Mouse (Mus musculus) layer of hippocampus, adult 11-12 months (tissue): ENCODE data around the gene Trdmt1.

ENCODE experiments used
- DNase-seq: peaks from one replicate; pipeline ENCODE4 v3.0.0; 2022; ENCODE audit warnings: low spot score

The Trdmt1 gene

GRCm38 (mm10) chr2:13557145-13558030 is 12.9 kb upstream of the Trdmt1 start:
- DNase-seq: no peak

GRCm38 (mm10) chr2:13556239-13556638 is 11.8 kb upstream of the Trdmt1 start:
- DNase-seq: no peak

DNA sequence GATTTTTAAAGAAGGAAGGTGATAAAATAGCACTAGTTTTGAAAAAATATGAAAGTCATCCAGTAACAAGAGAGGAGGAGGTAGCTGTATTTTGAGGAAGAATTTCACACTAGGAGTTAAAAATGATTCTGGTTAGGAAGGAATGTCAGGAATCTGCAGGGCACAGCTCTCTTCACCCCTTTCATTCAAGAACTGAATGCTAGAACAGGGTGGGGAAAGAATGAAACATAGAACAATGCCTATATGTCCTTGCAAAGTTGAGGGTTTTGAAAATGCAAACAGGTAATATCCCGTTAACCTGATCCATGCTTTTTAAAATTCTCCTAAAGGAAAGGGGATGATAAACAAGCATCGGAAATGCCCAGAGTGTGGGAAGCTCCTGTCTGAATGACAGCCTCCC is 9.5 kb upstream of the Trdmt1 start:
- DNase-seq: no peak

GRCm38 (mm10) chr2:13548749-13549148 is 4.3 kb upstream of the Trdmt1 start:
- no peak for DNase-seq

GRCm38 (mm10) chr2:13543519-13544124 is 846 bp downstream of the Trdmt1 start:
- no peak for DNase-seq

- no peak for DNase-seq
Observed at GRCm38 (mm10) chr2:13539860-13540259, 4.6 kb downstream of the Trdmt1 start.

- no peak for DNase-seq
Observed at GRCm38 (mm10) chr2:13538704-13539377, 5.6 kb downstream of the Trdmt1 start.

DNA sequence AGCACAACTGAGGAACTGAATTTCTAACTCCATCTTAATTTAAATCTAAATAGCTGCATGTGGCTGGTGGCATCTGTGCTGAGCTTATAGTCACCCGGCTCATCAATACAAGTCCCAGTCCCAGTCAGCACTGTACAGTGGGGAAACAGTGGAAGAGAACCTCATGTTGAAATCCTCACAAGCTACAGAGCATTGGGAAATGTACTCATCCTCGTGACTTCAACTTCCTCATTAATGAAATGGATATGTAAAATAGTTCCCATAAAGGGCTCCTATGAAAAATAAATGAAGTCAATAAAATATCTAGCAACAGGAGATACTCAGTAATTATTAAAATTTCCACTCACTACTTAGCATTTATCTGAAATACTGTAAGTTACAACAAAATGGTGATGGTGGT is 6.2 kb downstream of the Trdmt1 start:
- DNase-seq: no peak

- no peak for DNase-seq
Observed at GRCm38 (mm10) chr2:13537733-13538132, 6.7 kb downstream of the Trdmt1 start.

GRCm38 (mm10) chr2:13536747-13537146 is 7.7 kb downstream of the Trdmt1 start:
- no peak for DNase-seq

DNA sequence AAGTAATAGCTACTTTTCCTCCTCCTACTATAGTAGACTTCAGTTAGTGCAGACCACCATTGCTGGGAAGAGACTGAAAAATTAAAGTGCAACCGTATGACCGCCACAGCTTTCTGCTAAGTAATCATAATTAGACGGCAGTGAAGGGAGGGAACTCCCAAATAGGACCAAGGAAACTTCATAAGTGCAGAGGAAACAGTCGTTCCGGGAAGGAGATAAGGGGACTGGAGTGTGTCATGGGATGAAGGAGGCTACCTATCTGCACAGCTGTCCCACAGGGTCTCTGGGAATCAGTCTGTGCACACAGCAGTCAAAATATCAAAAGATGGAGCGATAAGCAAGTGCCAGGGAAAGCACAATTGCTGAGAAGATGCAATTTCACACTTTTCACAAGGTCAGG is 13.8 kb downstream of the Trdmt1 start:
- no peak for DNase-seq

GRCm38 (mm10) chr2:13529253-13529933 is 15.1 kb downstream of the Trdmt1 start:
- no peak for DNase-seq

GRCm38 (mm10) chr2:13527531-13527930 is 16.9 kb downstream of the Trdmt1 start:
- no peak for DNase-seq

GRCm38 (mm10) chr2:13527125-13527524 is 17.3 kb downstream of the Trdmt1 start:
- DNase-seq: no peak

- no peak for DNase-seq
Observed at GRCm38 (mm10) chr2:13526205-13526604, 18.3 kb downstream of the Trdmt1 start.

DNA sequence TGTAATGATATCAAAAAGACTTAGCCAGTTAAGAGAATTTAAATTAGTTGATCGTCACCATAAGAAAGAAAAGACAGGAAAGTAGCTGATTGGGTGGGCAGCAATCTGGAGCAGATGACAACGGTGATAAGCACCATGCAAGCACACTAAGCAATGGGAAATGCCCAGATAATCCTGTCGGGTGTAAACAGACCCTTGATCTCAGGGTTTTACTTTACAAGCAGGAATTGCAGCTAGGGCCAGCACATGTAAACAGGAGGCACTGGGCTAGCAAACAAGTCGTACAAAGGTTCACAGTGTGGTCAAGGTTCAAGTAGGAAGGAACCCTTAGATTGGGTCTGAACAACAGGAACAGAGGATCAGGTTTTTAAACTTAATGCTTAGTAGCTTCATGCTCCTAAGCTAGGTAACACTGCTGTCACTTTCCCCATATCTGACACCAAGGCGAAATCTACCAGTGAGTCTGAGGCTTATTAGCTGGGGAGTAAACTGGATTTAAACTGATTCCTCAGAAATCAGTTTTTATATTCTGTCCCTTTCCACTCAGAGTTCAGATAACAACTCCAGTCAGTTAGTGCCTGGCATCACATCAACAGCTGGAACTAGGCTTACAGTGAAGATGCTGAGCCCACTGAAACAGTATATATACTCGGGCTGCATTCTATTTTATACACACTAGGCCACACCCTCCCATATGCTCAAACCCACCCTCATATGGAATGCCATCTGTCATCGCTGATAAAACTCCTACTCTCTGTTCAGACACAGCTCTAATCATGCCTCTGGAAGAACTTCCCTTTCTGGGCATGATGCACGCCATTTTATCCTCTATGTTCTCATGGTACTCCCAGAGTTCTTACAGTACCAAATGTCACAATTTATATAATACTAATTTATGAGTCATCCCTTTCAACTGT is 20.7 kb downstream of the Trdmt1 start:
- DNase-seq: peak; percentile 58

DNA sequence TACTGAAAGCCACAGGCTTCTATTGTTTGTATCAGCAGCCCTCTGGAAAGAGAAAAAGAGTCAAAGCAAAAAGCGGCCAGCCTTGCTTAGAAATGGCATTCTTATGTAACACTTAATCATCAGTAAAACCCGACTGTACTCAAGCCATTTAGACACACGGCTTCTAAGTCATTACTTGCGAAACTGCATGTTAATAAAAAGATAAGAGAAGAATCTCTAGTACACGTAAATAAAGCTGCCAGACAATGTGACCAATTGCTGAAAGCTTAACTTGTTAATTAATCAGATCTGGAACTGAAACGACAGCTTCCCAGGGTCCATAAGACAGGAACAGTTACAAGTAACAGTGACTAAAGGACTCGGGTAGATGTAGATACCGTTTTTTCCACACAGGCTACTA is 22.4 kb downstream of the Trdmt1 start:
- no peak for DNase-seq

- no peak for DNase-seq
Observed at GRCm38 (mm10) chr2:13514949-13515348, 29.5 kb downstream of the Trdmt1 start.

DNA sequence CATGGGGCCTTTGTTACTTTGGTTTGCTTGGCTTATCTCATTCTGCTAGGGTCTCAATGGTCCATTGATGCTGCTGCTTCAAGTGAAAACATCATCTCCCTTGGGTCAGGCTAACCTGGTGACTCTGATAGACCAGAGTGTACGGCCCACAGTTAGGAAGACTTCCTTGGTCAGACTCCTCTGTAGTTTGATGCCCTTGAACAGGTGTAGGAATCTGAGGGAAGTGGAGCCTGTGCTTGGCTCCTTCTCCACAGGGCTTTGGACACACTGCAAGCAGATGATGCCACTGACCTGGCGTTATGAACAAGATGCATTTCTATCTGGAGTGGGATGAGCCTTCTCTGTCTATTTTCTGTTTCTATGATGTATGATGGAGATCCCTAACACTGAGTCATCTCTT is 41.8 kb downstream of the Trdmt1 start:
- DNase-seq: no peak

- no peak for DNase-seq
Observed at GRCm38 (mm10) chr2:13501553-13501952, 42.9 kb downstream of the Trdmt1 start.

DNA sequence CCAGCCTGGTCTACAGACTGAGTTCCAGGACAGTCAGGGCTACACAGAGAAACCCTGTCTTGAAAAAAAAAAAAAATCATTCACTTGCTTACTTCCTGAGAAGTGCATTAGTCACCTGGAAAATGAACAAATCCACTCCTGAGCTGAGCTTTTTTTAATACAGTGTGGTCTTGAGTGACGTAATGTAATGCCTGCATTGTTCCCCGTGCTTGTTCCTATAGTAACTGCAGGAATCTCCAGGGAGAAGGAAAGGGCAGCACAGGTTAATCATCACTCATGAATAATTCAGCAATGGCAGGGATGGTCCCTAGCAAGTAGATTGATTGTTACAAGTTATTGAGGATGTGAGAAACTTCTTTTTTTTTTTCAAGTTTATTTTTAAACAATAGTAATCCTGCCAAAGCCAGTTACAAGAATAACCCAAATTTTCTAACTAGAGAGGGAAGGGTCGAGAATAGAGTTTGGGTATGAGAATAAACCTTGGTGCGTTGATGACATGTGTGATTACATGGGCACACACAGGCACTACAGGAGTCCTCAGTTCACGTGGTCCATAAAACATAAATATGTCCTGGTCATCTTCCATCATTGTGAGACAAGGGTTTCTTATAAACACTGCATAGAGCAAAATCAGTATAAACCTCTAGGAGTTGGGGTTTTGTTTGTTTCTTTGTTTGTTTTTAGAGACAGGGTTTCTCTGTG is 44.0 kb downstream of the Trdmt1 start:
- DNase-seq: no peak
